In the genomic region with DNA sequence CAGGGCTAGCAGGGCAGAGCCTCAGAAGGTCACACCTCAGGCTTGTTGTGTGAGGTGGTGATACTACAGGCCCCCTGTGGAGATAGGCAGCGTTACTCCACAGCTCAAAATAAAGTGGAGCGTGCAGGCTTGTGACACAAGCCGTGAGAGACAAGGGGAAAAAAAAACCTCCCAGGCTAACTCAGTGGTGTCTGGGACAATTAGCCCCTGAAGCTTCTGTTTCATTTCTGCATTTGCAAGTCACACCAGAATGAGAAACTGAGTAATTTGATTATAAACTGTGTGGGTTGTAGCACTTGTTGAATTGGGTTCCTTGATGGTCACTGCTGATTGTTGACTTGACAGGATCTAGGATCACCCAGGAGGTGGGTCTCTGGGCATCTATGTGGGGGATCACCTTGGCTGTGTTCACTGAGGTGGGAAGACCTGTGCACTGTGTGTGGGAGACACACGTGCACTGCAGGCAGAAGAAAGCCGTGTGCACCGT, we compare ENCODE assay signal across 11 mouse cellular contexts. TPM values are rescaled to one million over a fixed set of nuclear protein-coding genes. Genes with fewer than 3 reads are reported as not detected.
DNase-seq lines count a peak whose midpoint lies in the region; ATAC-seq and TF ChIP-seq lines count a peak whose summit lies in the region.
"Had no signal": no experiment of that assay in that cellular context is flagged by ENCODE, and none has a peak within 500 bp of the region (broad histone marks: within the 10 kb centered on the region; RNA-seq: fewer than 3 reads in every experiment).

No protein-coding gene starts in this region.

- H3K4me1 ChIP-seq in heart, embryonic 16.5 days (ENCODE audit: control insufficient read depth, insufficient read depth, low read length): peaks cover 5% of the 10 kb centered on the region
- H3K4me1 ChIP-seq in CH12.LX (ENCODE audit: control insufficient read depth in 1 of 2, insufficient read depth in 2 of 2): peaks cover 10 to 75% of the 10 kb centered on the region in 2 experiments
- peaks cover 8% of the 10 kb centered on the region; the same call in 1 of the 2 replicates for H3K4me1 ChIP-seq in brown adipose tissue, adult 24 weeks (ENCODE audit: control insufficient read depth, insufficient read depth, insufficient read length, low read length)
- no peaks in the 10 kb centered on the region for H3K4me1 ChIP-seq in hindbrain, embryonic 16.5 days (ENCODE audit: control insufficient read depth, insufficient read depth, low read depth, low read length)

- TF ChIP-seq CTCF in CH12.LX (conservative IDR thresholded peaks at IDR 0.05 in 1 of 2, IDR thresholded peaks at IDR 0.05 in 1 of 2; ENCODE audit: low read depth in 2 of 2, low read length in 2 of 2): peak in 1 of 2 experiments; percentile 20; a peak in 1 of 4 replicates

- H3K36me3 ChIP-seq in heart, embryonic 16.5 days (ENCODE audit: control insufficient read depth, insufficient read depth): no peaks in the 10 kb centered on the region
- H3K36me3 ChIP-seq in CH12.LX (replicated peaks in 1 of 2; ENCODE audit: control insufficient read depth in 1 of 2, insufficient read depth in 1 of 2, low read length in 1 of 2): peaks cover 12 to 35% of the 10 kb centered on the region in 2 experiments
- H3K36me3 ChIP-seq in hindbrain, embryonic 16.5 days (ENCODE audit: control insufficient read depth, insufficient read depth, low read length): no peaks in the 10 kb centered on the region
- H3K36me3 ChIP-seq: lung, embryonic 15.5 days had no signal

- intact Hi-C loops in heart, postnatal 14 days (cut with DNase I): no loop called here

- no peak for TF ChIP-seq POLR2A in CH12.LX (IDR thresholded peaks at IDR 0.05; ENCODE audit: low read depth, low read length)

- peak; percentile 72; the same call in 1 of the 2 replicates for ATAC-seq in heart, embryonic 16.5 days (replicated peaks; ENCODE audit: extremely low read depth, insufficient read depth, low FRiP score)
- ATAC-seq in megakaryocyte progenitor cell, adult 5-6 weeks (replicated peaks; ENCODE audit: poor library complexity): peak; percentile 47
- no peak for ATAC-seq in inflammation-experienced regulatory T-cells, adult 6 months
- ATAC-seq in hindbrain, embryonic 16.5 days: no peak
- ATAC-seq: forebrain, embryonic 16.5 days had no signal

- in situ Hi-C loops in CH12.LX (cut with MboI; ENCODE audit: low pct_ligation_motif_present, low pct_unique_long_range_greater_than_20kb, low sequenced_read_pairs): no loop called here

- no peaks in the 10 kb centered on the region for H3K27me3 ChIP-seq in heart, embryonic 16.5 days (ENCODE audit: control insufficient read depth, insufficient read depth, low read length)
- no peaks in the 10 kb centered on the region for H3K27me3 ChIP-seq in CH12.LX (replicated peaks)
- no peaks in the 10 kb centered on the region for H3K27me3 ChIP-seq in hindbrain, embryonic 16.5 days (replicated peaks; ENCODE audit: control insufficient read depth, insufficient read depth, low read length)
- H3K27me3 ChIP-seq: lung, embryonic 15.5 days had no signal

- H3K4me3 ChIP-seq in heart, embryonic 16.5 days (ENCODE audit: low read length): no peak overlapping the region
- peak overlapping the region in 1 of 3 experiments; percentile 29 for H3K4me3 ChIP-seq in CH12.LX (replicated peaks in 1 of 3; ENCODE audit: low read depth in 2 of 3, low read length in 2 of 3, poor library complexity in 1 of 3)
- H3K4me3 ChIP-seq in brown adipose tissue, adult 24 weeks (ENCODE audit: insufficient read depth, low read depth, low read length): no peak overlapping the region
- H3K4me3 ChIP-seq in hindbrain, embryonic 16.5 days (ENCODE audit: low read length): no peak overlapping the region
- H3K4me3 ChIP-seq: lung, embryonic 15.5 days had no signal

- peaks cover 17% of the 10 kb centered on the region for H3K79me2 ChIP-seq in CH12.LX (replicated peaks; ENCODE audit: control insufficient read depth, extremely low read depth, insufficient read depth, poor library complexity, severe bottlenecking)

- peak overlapping the region; percentile 17; the same call in 1 of the 2 replicates for H3K9ac ChIP-seq in heart, embryonic 16.5 days (ENCODE audit: low read length)
- H3K9ac ChIP-seq in CH12.LX (ENCODE audit: insufficient read depth, low read depth): 0 out of 2 replicates have a peak overlapping the region, but pooled peaks have one; percentile 23
- H3K9ac ChIP-seq in hindbrain, embryonic 16.5 days (ENCODE audit: low read depth, low read length): no peak overlapping the region
- H3K9ac ChIP-seq: lung, embryonic 15.5 days had no signal

- no peaks in the 10 kb centered on the region for H3K9me3 ChIP-seq in heart, embryonic 16.5 days (replicated peaks; ENCODE audit: control insufficient read depth, low read length)
- peaks cover 4% of the 10 kb centered on the region for H3K9me3 ChIP-seq in CH12.LX (replicated peaks; ENCODE audit: low read length)
- no peaks in the 10 kb centered on the region for H3K9me3 ChIP-seq in hindbrain, embryonic 16.5 days (ENCODE audit: control insufficient read depth, low read length)
- H3K9me3 ChIP-seq: lung, embryonic 15.5 days had no signal

- H3K4me2 ChIP-seq in heart, embryonic 16.5 days (ENCODE audit: low read depth, low read length): no peak overlapping the region
- peak overlapping the region; percentile 37 for H3K4me2 ChIP-seq in CH12.LX (ENCODE audit: insufficient read depth, low read depth, poor library complexity, severe bottlenecking)
- H3K4me2 ChIP-seq in hindbrain, embryonic 16.5 days (ENCODE audit: low read length): no peak overlapping the region
- H3K4me2 ChIP-seq: lung, embryonic 15.5 days had no signal

- no peak; the same call in none of the 2 replicates for TF ChIP-seq RAD21 in CH12.LX (IDR thresholded peaks at IDR 0.05; ENCODE audit: low read depth, low read length)

- 0 out of 2 replicates have a peak overlapping the region, but pooled peaks have one; percentile 38 for H3K27ac ChIP-seq in heart, embryonic 16.5 days (ENCODE audit: low read length)
- peak overlapping the region; percentile 98 for H3K27ac ChIP-seq in CH12.LX (ENCODE audit: insufficient read depth, low read depth)
- H3K27ac ChIP-seq in brown adipose tissue, adult 24 weeks (replicated peaks; ENCODE audit: low read depth, low read length): 0 out of 2 replicates have a peak overlapping the region, but pooled peaks have one; percentile 23
- H3K27ac ChIP-seq in hindbrain, embryonic 16.5 days (ENCODE audit: low read depth, low read length): no peak overlapping the region
- H3K27ac ChIP-seq: lung, embryonic 15.5 days had no signal

- peak; percentile 84 for TF ChIP-seq EP300 in CH12.LX (IDR thresholded peaks at IDR 0.05; ENCODE audit: low read length)

- dilution Hi-C loops in CH12.LX (cut with MboI; ENCODE audit: extremely low pct_ligation_motif_present, extremely low pct_unique_long_range_greater_than_20kb, low sequenced_read_pairs): no loop called here

- DNase-seq in heart, postnatal 14 days: no peak
- DNase-seq in CH12.LX (ENCODE audit: extremely low read depth): peak; percentile 91
- DNase-seq in adrenal gland, adult 2 months: no peak
- DNase-seq: cerebellum, adult 18-20 months had no signal

- WGBS in heart, embryonic 16.5 days: 48% methylated on average over 6 of the region's 6 CpGs
- 54% methylated on average over 6 of the region's 6 CpGs for WGBS in hindbrain, embryonic 16.5 days

TF ChIP-seq in CH12.LX, 34 proteins besides CTCF, POLR2A, EP300 and RAD21 (continues in another document):
- TF ChIP-seq MEF2A (IDR thresholded peaks at IDR 0.05; ENCODE audit: borderline replicate concordance, low read depth, low read length): peak; percentile 41; the same call in 1 of the 2 replicates
- no peak; the same call in 1 of the 2 replicates for TF ChIP-seq MAFK (IDR thresholded peaks at IDR 0.05; ENCODE audit: insufficient replicate concordance, low read length)
- no peak for TF ChIP-seq TBP (conservative IDR thresholded peaks at IDR 0.05; ENCODE audit: low read depth, low read length)
- TF ChIP-seq ELF1 (IDR thresholded peaks at IDR 0.05; ENCODE audit: low read depth, low read length): no peak
- TF ChIP-seq BHLHE40 (IDR thresholded peaks at IDR 0.05; ENCODE audit: low read depth, low read length): peak; percentile 90
- TF ChIP-seq USF2 (conservative IDR thresholded peaks at IDR 0.05; ENCODE audit: low read depth, low read length): no peak
- no peak for TF ChIP-seq JUND (conservative IDR thresholded peaks at IDR 0.05; ENCODE audit: low read depth, low read length)
- TF ChIP-seq MYC (IDR thresholded peaks at IDR 0.05; ENCODE audit: low read depth, low read length): no peak; the same call in 1 of the 2 replicates
- TF ChIP-seq PAX5 (IDR thresholded peaks at IDR 0.05; ENCODE audit: low read length): no peak

RNA-seq across cellular contexts. Expression of gene Taok3, which starts 39.9 kb away (rescaled TPM):
- polyA plus RNA-seq in heart, embryonic 16.5 days (2015; fragmentation: Nextera tagmentation; extraction: Ambion mirVana): 12.8 and 19.2 TPM in 2 replicates
- 1 to 10 TPM; 9.0 to 9.3 TPM for total RNA-seq in heart, postnatal 14 days (2021)
- total RNA-seq in CH12.LX (2012; rRNA removed) (17.4 and 18.6 TPM in 2 replicates), CH12.LX (2014; rRNA removed) (7.2 and 8.3 TPM in 2 replicates)
- polyA plus RNA-seq in CH12.LX (2012; ENCODE audit: insufficient read length, low read depth): 34.6 and 35.0 TPM in 2 replicates
- polyA plus RNA-seq in brown adipose tissue, adult 24 weeks (2012; ENCODE audit: insufficient read depth, insufficient read length, missing spikeins): 5.6 and 6.3 TPM in 2 replicates
- total RNA-seq in megakaryocyte progenitor cell, adult 5-6 weeks (2015): 62.9 and 66.8 TPM in 2 replicates
- total RNA-seq in megakaryocyte progenitor cell, adult 5-6 weeks (2017): 43.6 and 57.8 TPM in 2 replicates
- polyA plus RNA-seq in inflammation-experienced regulatory T-cells, adult 6 months (2017; shearing (Covaris generic)): 100 to 1,000 TPM; 115 to 147 (median 144) TPM
- polyA plus RNA-seq in hindbrain, embryonic 16.5 days (2015; fragmentation: Nextera tagmentation; extraction: Ambion mirVana): 61.7 and 63.3 TPM in 2 replicates
- 10 to 100 TPM; 30.9 to 36.0 TPM for total RNA-seq in adrenal gland, adult 2 months (2021)
- 5.4 and 9.0 TPM in 2 replicates for polyA plus RNA-seq in adrenal gland, adult 2 months (2012; rRNA removed)

RNA-seq across cellular contexts. Expression of gene Suds3, which starts 43.9 kb away (rescaled TPM):
- 56.1 and 58.2 TPM in 2 replicates for polyA plus RNA-seq in heart, embryonic 16.5 days (2015; fragmentation: Nextera tagmentation; extraction: Ambion mirVana)
- total RNA-seq in heart, postnatal 14 days (2021): 10 to 100 TPM; 66.6 to 73.7 TPM
- total RNA-seq in CH12.LX (2012; rRNA removed): 54.2 and 64.9 TPM in 2 replicates
- total RNA-seq in CH12.LX (2014; rRNA removed): 68.1 and 70.9 TPM in 2 replicates
- 103 and 134 TPM in 2 replicates for polyA plus RNA-seq in CH12.LX (2012; ENCODE audit: insufficient read length, low read depth)
- polyA plus RNA-seq in brown adipose tissue, adult 24 weeks (2012; ENCODE audit: insufficient read depth, insufficient read length, missing spikeins): 87.1 and 89.6 TPM in 2 replicates
- 20.0 and 23.2 TPM in 2 replicates for total RNA-seq in megakaryocyte progenitor cell, adult 5-6 weeks (2015)
- total RNA-seq in megakaryocyte progenitor cell, adult 5-6 weeks (2017): 106 and 114 TPM in 2 replicates
- polyA plus RNA-seq in inflammation-experienced regulatory T-cells, adult 6 months (2017; shearing (Covaris generic)): 10 to 100 TPM in 2 of 3 experiments, 1 to 10 TPM in 1; 8.8 to 14.4 (median 11.7) TPM
- polyA plus RNA-seq in hindbrain, embryonic 16.5 days (2015; fragmentation: Nextera tagmentation; extraction: Ambion mirVana): 70.0 and 76.7 TPM in 2 replicates
- 100 to 1,000 TPM; 106 to 144 TPM for total RNA-seq in adrenal gland, adult 2 months (2021)
- polyA plus RNA-seq in adrenal gland, adult 2 months (2012; rRNA removed): 61.5 and 68.0 TPM in 2 replicates

Comparison
In these comparisons a context has a peak if more than half of its experiments do, and no peak if none do; other contexts are left out.
1. ATAC-seq: peak in heart, embryonic 16.5 days (single experiment) and megakaryocyte progenitor cell, adult 5-6 weeks (single experiment); none in inflammation-experienced regulatory T-cells, adult 6 months (single experiment) and hindbrain, embryonic 16.5 days (single experiment).